Mouse (Mus musculus) olfactory bulb, adult 2 months (tissue): Measurements from ENCODE around the gene Mamdc4. TPM values are rescaled to one million over a fixed set of nuclear protein-coding genes. Genes with fewer than 3 reads are reported as not detected.
A peak's percentile ranks its signal among the peaks of the same experiment; 100 is the strongest.

Experiments used
- H3K27ac ChIP-seq: fragments of 200-500 bp; 2 replicates; pipeline ENCODE4 v1.5.1; 2012; ENCODE audit warnings: low read depth, low read length; ENCODE audit not compliant: insufficient read depth
- H3K4me1 ChIP-seq: fragments of 200-500 bp; 2 replicates; pipeline ENCODE4 v1.6.1; 2012; ENCODE audit warnings: low read length; ENCODE audit not compliant: control insufficient read depth, insufficient read depth
- H3K4me3 ChIP-seq: fragments of 200-500 bp; 2 replicates; pipeline ENCODE4 v1.5.1; 2012; ENCODE audit warnings: mild to moderate bottlenecking, low read depth, low read length, moderate library complexity; ENCODE audit not compliant: insufficient read depth
- CTCF ChIP-seq: fragments of 200-500 bp; IDR thresholded peaks from 2 replicates; pipeline ENCODE4 v1.5.1; 2012; ENCODE audit warnings: low read depth, mild to moderate bottlenecking, low read length, moderate library complexity; ENCODE audit not compliant: insufficient read depth
- POLR2A ChIP-seq: fragments of 200-500 bp; IDR thresholded peaks from 2 replicates; pipeline ENCODE4 v1.6.1; 2012; ENCODE audit warnings: mild to moderate bottlenecking, low read depth, low read length, moderate library complexity; ENCODE audit not compliant: insufficient read depth
- WGBS: fragments of 180-500 bp; shearing (Covaris S2); methylation state at CpG from one replicate; pipeline ENCODE4 v1.1.7; 2018; 5-methylcytosine and 5-hydroxymethylcytosine counted together
- polyA plus RNA-seq: library from polyadenylated mRNA; stranded (reverse); fragments of >200 nt; gene quantifications from 2 replicates; pipeline ENCODE4 v1.2.4, GENCODE M21; 2012; ENCODE audit warnings: low replicate concordance; ENCODE audit not compliant: missing spikeins, insufficient read depth, insufficient read length

Mamdc4 gene
- polyA plus RNA-seq, 1 experiment = not detected

DNA sequence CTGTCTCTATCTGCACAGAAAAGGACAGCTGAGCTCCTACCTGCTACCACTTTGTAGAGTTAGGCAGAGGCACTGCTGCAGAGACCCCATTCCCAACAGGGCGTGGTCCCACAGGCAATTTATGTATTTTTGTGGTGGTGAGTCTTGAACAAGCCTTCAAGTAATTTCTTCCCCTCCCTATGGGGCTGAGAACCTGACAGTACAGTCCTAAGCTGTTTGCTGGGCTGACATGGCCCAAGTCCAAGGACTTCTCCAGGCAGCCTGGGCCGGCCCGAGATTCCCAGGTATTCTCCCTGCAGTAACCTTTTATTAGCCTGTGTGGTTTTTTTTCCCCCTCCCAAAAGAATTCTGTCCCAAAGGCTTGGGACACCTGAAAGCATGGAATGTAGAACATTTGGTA lies 9.5 kb upstream of the Mamdc4 start:
- H3K4me3 ChIP-seq = no peak overlapping the region
- H3K4me1 ChIP-seq = peaks cover 40% of the 10 kb centered on the region
- 84% methylated on average over 3 of the region's 3 CpGs for WGBS
- TF ChIP-seq CTCF (no peak), POLR2A (no peak)
- H3K27ac ChIP-seq = peak overlapping the region; percentile 72

DNA sequence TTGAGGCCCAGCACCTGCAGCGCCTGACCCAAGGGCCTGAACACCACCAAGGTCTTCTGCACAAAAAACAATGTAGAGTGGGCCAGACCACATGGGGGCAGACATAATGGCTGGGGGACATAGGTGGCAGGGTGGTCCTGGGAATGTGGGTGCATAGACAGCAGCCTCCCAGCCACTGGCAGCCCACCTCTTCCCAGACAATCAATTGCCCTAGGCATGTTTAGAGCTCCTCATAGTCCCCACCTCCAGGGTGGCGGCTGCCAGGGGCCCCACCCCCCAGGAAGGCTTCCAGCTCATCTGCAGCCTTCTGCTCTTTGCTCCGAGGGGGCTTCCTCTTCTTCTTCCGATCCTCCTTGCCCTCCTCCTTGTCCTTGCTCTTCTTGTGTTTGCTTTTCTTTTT lies 8.9 kb upstream of the Mamdc4 start:
- WGBS = 38% methylated on average over 4 of the region's 4 CpGs
- no peak overlapping the region for H3K4me3 ChIP-seq
- no peak for TF ChIP-seq CTCF
- no peak for TF ChIP-seq POLR2A
- H3K27ac ChIP-seq = peak overlapping the region; percentile 72
- peaks cover 42% of the 10 kb centered on the region for H3K4me1 ChIP-seq

- no peak for TF ChIP-seq POLR2A
- TF ChIP-seq CTCF = no peak
Observed at GRCm38 (mm10) chr2:25583120-25583481, 8.5 kb upstream of the Mamdc4 start.

DNA sequence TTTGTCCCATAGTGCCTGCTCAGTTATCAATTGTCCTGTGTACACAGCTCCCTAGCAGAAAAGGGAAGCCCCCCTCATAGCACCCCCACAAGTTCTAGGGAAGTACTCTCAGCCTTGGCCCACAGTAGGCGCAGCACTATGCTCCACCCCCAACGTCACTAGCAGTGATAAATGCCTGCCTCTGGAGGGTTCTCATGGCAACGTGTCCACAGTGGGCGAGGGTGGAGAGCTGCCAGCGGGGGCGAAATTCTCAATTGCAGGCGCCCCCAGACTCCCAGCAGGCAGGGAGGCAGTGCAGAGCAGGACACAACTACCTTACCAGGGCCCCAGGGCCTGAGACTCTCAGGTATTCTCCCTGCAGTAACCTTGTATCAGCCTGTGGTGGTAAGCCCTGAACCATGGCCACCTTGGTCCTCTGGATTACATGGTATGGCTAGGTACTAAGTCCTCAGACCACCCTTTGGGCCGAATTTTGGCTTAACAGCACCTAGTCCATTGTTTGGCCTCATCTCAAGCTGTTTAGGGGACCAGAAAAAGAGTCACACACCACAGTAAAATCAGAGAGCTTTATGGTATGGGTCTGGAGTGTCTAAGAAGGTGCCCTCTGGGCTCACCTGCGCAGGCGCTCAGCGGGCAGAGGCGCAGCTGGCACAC lies 7.9 kb upstream of the Mamdc4 start:
- H3K4me3 ChIP-seq = no peak overlapping the region
- TF ChIP-seq CTCF (no peak), POLR2A (no peak)
- WGBS = 39% methylated on average over 12 of the region's 12 CpGs

More at GRCm38 (mm10) chr2:25583120-25583481, 8.5 kb upstream of the Mamdc4 start:
- Histone ChIP-seq H3K27ac (peak overlapping the region; percentile 72), H3K4me1 (peaks cover 47% of the 10 kb centered on the region), H3K4me3 (no peak overlapping the region)
- 65% methylated on average over 6 of the region's 6 CpGs for WGBS

GRCm38 (mm10) chr2:25581901-25582301 lies 7.3 kb upstream of the Mamdc4 start:
- H3K4me1 ChIP-seq = peaks cover 59% of the 10 kb centered on the region
- H3K27ac ChIP-seq = peak overlapping the region; percentile 72
- TF ChIP-seq CTCF = no peak
- TF ChIP-seq POLR2A = no peak
- H3K4me3 ChIP-seq = no peak overlapping the region
- 17% methylated on average over 6 of the region's 6 CpGs for WGBS

More for the DNA sequence above, 7.9 kb upstream of the Mamdc4 start:
- H3K4me1 ChIP-seq = peaks cover 52% of the 10 kb centered on the region
- H3K27ac ChIP-seq = peak overlapping the region; percentile 72

DNA sequence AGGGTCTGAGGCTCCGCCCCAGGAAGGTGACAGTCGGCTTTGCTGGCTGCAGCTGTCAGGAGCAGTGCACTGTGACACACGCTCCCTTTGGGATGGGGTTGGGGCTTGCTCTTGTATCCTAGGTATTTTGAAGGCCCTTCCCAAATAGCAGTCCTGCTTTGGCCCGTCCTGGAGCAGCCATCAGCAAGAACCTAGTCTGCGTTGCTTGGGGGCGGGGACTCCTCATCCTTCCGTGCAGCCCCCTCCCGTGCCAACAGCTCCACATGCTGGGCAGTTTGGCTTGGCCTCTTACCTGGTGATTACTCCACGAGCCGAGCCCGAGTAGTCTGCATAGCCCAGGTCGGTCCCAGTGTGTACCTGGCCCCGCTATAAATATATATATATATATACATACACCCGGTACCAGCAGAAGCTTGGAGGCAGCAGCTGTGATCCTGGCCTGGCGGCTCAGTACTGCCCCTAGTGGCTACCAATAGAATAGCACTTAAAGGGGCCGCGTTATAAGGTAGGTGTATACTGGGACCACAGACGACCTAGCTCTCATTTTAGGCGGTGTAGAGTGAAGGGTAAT lies 6.7 kb upstream of the Mamdc4 start, which contains the start of gene Ajm1:
TSS of gene Ajm1 (minus strand) at position 464 of the 571 bp plus-strand sequence.
- 2% methylated on average over 19 of the region's 19 CpGs for WGBS
- Histone ChIP-seq H3K27ac (peak within 1 kb of the TSS; percentile 72), H3K4me3 (peak within 1 kb of the TSS; percentile 60), H3K4me1 (peaks cover 62% of the 10 kb centered on the region)
- 0 out of 2 replicates have a peak, but pooled peaks have one; percentile 11 for TF ChIP-seq CTCF
- no peak for TF ChIP-seq POLR2A

- WGBS = 12% methylated on average over 6 of the region's 6 CpGs
- TF ChIP-seq CTCF (no peak), POLR2A (no peak)
- Histone ChIP-seq H3K4me3 (peak overlapping the region; percentile 60), H3K27ac (peak overlapping the region; percentile 69; the same call in 1 of the 2 replicates), H3K4me1 (peaks cover 68% of the 10 kb centered on the region)
Observed at GRCm38 (mm10) chr2:25580621-25581101, 6.0 kb upstream of the Mamdc4 start.

DNA sequence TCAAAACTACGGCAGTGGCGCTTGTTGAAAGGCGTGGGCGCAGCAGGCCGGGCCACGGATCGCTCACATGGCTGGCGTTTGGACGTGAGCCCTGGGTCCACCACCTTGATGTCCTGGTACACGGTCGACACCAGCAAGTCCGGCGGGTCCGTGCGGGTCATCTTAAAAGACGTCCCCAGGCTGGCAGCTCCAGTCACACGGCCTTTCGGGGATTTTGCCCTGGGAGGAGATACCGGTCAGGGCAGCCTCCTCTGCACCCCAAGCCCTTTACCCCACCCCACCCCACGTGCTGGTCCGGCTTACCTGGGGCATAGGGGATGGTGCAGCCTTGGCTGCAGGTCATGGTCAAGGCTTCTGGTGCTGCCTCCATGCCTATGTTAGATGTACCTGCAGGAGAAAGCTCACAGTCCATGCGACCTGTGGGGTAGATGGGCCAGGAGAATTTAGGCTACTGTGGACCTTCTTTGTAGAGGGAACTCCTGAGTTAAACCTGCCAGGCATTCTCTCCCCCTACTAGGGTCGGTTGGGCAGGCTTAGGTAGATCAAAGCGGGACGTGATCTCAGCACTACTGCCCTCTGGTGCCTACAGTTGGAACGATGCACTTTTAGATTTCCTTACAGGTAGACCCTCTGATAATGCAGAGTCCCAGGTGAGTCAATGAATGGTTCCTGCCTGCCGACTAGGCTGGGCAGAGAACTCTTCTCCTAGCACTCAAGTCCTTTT lies 5.3 kb upstream of the Mamdc4 start:
- WGBS = 24% methylated on average over 27 of the region's 27 CpGs
- H3K27ac ChIP-seq = no peak overlapping the region
- H3K4me3 ChIP-seq = no peak overlapping the region
- H3K4me1 ChIP-seq = peaks cover 69% of the 10 kb centered on the region
- TF ChIP-seq CTCF (no peak), POLR2A (no peak)
